Mouse (Mus musculus) neural tube, embryonic 12.5 days (tissue): ENCODE measurements around the gene Sqstm1. TPM values are rescaled to one million over a fixed set of nuclear protein-coding genes. Genes with fewer than 3 reads are reported as not detected.

Experiments used
- ATAC-seq: fragments of 200-750 bp; cut with Nextera tagmentation; 2 replicates; pipeline ENCODE4 v1.8.0; 2017; ENCODE audit warnings: low read depth, mild to moderate bottlenecking, moderate TSS enrichment, moderate library complexity; ENCODE audit not compliant: low FRiP score
- H3K27ac ChIP-seq: fragments of 300-500 bp; sonication (generic); 2 replicates; pipeline ENCODE4 v1.5.1; 2016
- H3K27me3 ChIP-seq: fragments of 300-500 bp; sonication (generic); replicated peaks from 2 replicates; pipeline ENCODE4 v1.6.1; 2016; ENCODE audit warnings: mild to moderate bottlenecking
- H3K36me3 ChIP-seq: fragments of 300-500 bp; sonication (generic); 2 replicates; pipeline ENCODE4 v1.6.1; 2016; ENCODE audit warnings: mild to moderate bottlenecking
- H3K4me1 ChIP-seq: fragments of 300-500 bp; sonication (generic); 2 replicates; pipeline ENCODE4 v1.6.1; 2016
- H3K4me2 ChIP-seq: fragments of 300-500 bp; sonication (generic); replicated peaks from 2 replicates; pipeline ENCODE4 v1.6.1; 2016; ENCODE audit warnings: mild to moderate bottlenecking
- H3K4me3 ChIP-seq: fragments of 300-500 bp; sonication (generic); 2 replicates; pipeline ENCODE4 v1.5.1; 2016
- H3K9ac ChIP-seq: fragments of 300-500 bp; sonication (generic); 2 replicates; pipeline ENCODE4 v1.6.1; 2016; ENCODE audit warnings: mild to moderate bottlenecking
- H3K9me3 ChIP-seq: fragments of 300-500 bp; sonication (generic); 2 replicates; pipeline ENCODE4 v1.6.1; 2016; ENCODE audit warnings: mild to moderate bottlenecking
- WGBS: fragments of 180-500 bp; shearing (Covaris S2); methylation state at CpG from one replicate; pipeline ENCODE4 v1.1.7; 2016; 5-methylcytosine and 5-hydroxymethylcytosine counted together
- polyA plus RNA-seq: library from polyadenylated mRNA; unstranded; fragments of >200 nt; fragmentation: Nextera tagmentation; extraction: Ambion mirVana; gene quantifications from 2 replicates; pipeline ENCODE4 v1.2.1, GENCODE M21; 2016

Sqstm1 gene
- polyA plus RNA-seq, 1 experiment from 2014 or later, result 241 TPM

- Histone ChIP-seq H3K27ac (no peak overlapping the region), H3K4me1 (peaks cover 10% of the 10 kb centered on the region), H3K27me3 (peaks cover 34% of the 10 kb centered on the region), H3K36me3 (peaks cover 11% of the 10 kb centered on the region), H3K9ac (no peak overlapping the region), H3K4me3 (no peak overlapping the region), H3K9me3 (no peaks in the 10 kb centered on the region), H3K4me2 (no peak overlapping the region)
- ATAC-seq, result no peak
- WGBS, result 93% methylated on average over 9 of the region's 9 CpGs
These were observed 28.5 kb upstream of the Sqstm1 start for GRCm38 (mm10) chr11:50238821-50239791.

- 38% methylated on average over 10 of the region's 10 CpGs for WGBS
- Histone ChIP-seq H3K27ac (no peak within 1 kb of the TSS), H3K27me3 (peaks cover 34% of the 10 kb centered on the region), H3K4me3 (peak within 1 kb of the TSS; percentile 52; the same call in 1 of the 2 replicates), H3K4me1 (peaks cover 10% of the 10 kb centered on the region), H3K9me3 (no peaks in the 10 kb centered on the region), H3K4me2 (peak within 1 kb of the TSS; percentile 95), H3K9ac (0 out of 2 replicates have a peak within 1 kb of the TSS, but pooled peaks have one; percentile 49), H3K36me3 (peaks cover 19% of the 10 kb centered on the region)
- no peak for ATAC-seq
These were observed 27.7 kb upstream of the Sqstm1 start, which contains the start of gene Ltc4s for GRCm38 (mm10) chr11:50238324-50238723. TSS of gene Ltc4s (minus strand) at chr11:50238616.

- 2% methylated on average over 66 of the region's 66 CpGs for WGBS
- peak overlapping the region; percentile 52 for H3K4me3 ChIP-seq
- H3K9ac ChIP-seq, result peak overlapping the region; percentile 49
- peak; percentile 26; the same call in 1 of the 2 replicates for ATAC-seq
- no peak overlapping the region for H3K27ac ChIP-seq
- H3K4me2 ChIP-seq, result peak overlapping the region; percentile 95
- peaks cover 30% of the 10 kb centered on the region for H3K36me3 ChIP-seq
- H3K9me3 ChIP-seq, result no peaks in the 10 kb centered on the region
- peaks cover 10% of the 10 kb centered on the region for H3K4me1 ChIP-seq
- H3K27me3 ChIP-seq, result peaks cover 34% of the 10 kb centered on the region
These were observed 26.6 kb upstream of the Sqstm1 start for GRCm38 (mm10) chr11:50236937-50237835.

GRCm38 (mm10) chr11:50236540-50236936 is 25.9 kb upstream of the Sqstm1 start:
- Histone ChIP-seq H3K4me1 (peaks cover 10% of the 10 kb centered on the region), H3K27me3 (peaks cover 34% of the 10 kb centered on the region), H3K27ac (no peak overlapping the region), H3K9ac (peak overlapping the region; percentile 49), H3K4me2 (peak overlapping the region; percentile 95), H3K4me3 (peak overlapping the region; percentile 52), H3K36me3 (peaks cover 37% of the 10 kb centered on the region), H3K9me3 (no peaks in the 10 kb centered on the region)
- WGBS, result under 1% methylated on average over 27 of the region's 27 CpGs
- ATAC-seq, result peak; percentile 89

- Histone ChIP-seq H3K4me3 (no peak overlapping the region), H3K27ac (no peak overlapping the region), H3K4me2 (no peak overlapping the region), H3K9me3 (no peaks in the 10 kb centered on the region), H3K9ac (no peak overlapping the region), H3K27me3 (peaks cover 40% of the 10 kb centered on the region), H3K4me1 (peaks cover 16% of the 10 kb centered on the region), H3K36me3 (peaks cover 43% of the 10 kb centered on the region)
- no peak for ATAC-seq
- 97% methylated on average over 25 of the region's 25 CpGs for WGBS
These were observed 24.0 kb upstream of the Sqstm1 start for GRCm38 (mm10) chr11:50234606-50235005.

- peaks cover 33% of the 10 kb centered on the region for H3K27me3 ChIP-seq
- H3K9ac ChIP-seq, result no peak overlapping the region
- no peak overlapping the region for H3K4me2 ChIP-seq
- WGBS, result 86% methylated on average over 11 of the region's 11 CpGs
- H3K4me3 ChIP-seq, result no peak overlapping the region
- no peaks in the 10 kb centered on the region for H3K9me3 ChIP-seq
- peaks cover 19% of the 10 kb centered on the region for H3K4me1 ChIP-seq
- peaks cover 43% of the 10 kb centered on the region for H3K36me3 ChIP-seq
- ATAC-seq, result no peak
- H3K27ac ChIP-seq, result no peak overlapping the region
These were observed 23.4 kb upstream of the Sqstm1 start for GRCm38 (mm10) chr11:50233993-50234392.

GRCm38 (mm10) chr11:50233022-50233421 is 22.4 kb upstream of the Sqstm1 start:
- no peak for ATAC-seq
- peaks cover 24% of the 10 kb centered on the region for H3K27me3 ChIP-seq
- H3K4me1 ChIP-seq, result peaks cover 26% of the 10 kb centered on the region
- H3K36me3 ChIP-seq, result peaks cover 47% of the 10 kb centered on the region
- H3K4me2 ChIP-seq, result no peak overlapping the region
- WGBS, result 94% methylated on average over 13 of the region's 13 CpGs
- no peak overlapping the region for H3K27ac ChIP-seq
- no peak overlapping the region for H3K4me3 ChIP-seq
- H3K9me3 ChIP-seq, result no peaks in the 10 kb centered on the region
- no peak overlapping the region for H3K9ac ChIP-seq

- no peak overlapping the region for H3K9ac ChIP-seq
- peaks cover 11% of the 10 kb centered on the region; the same call in 1 of the 2 replicates for H3K27me3 ChIP-seq
- H3K4me1 ChIP-seq, result peaks cover 32% of the 10 kb centered on the region
- H3K4me3 ChIP-seq, result no peak overlapping the region
- WGBS, result 19% methylated on average over 8 of the region's 8 CpGs
- H3K9me3 ChIP-seq, result no peaks in the 10 kb centered on the region
- H3K27ac ChIP-seq, result no peak overlapping the region
- peaks cover 47% of the 10 kb centered on the region for H3K36me3 ChIP-seq
- ATAC-seq, result no peak
- peak overlapping the region; percentile 50 for H3K4me2 ChIP-seq
These were observed 20.8 kb upstream of the Sqstm1 start for GRCm38 (mm10) chr11:50231411-50231810.

- Histone ChIP-seq H3K27ac (no peak overlapping the region), H3K4me1 (peaks cover 33% of the 10 kb centered on the region), H3K4me3 (no peak overlapping the region), H3K36me3 (peaks cover 47% of the 10 kb centered on the region), H3K4me2 (peak overlapping the region; percentile 50), H3K27me3 (peaks cover 11% of the 10 kb centered on the region; the same call in 1 of the 2 replicates), H3K9ac (no peak overlapping the region), H3K9me3 (no peaks in the 10 kb centered on the region)
- 19% methylated on average over 45 of the region's 45 CpGs for whole genome bisulfite sequencing
- ATAC-seq, result no peak
These were observed 20.1 kb upstream of the Sqstm1 start for GRCm38 (mm10) chr11:50230481-50231304.

- WGBS, result 50% methylated on average over 7 of the region's 7 CpGs
- Histone ChIP-seq H3K27me3 (peaks cover 7% of the 10 kb centered on the region; the same call in 1 of the 2 replicates), H3K4me1 (peaks cover 35% of the 10 kb centered on the region), H3K9ac (peak overlapping the region; percentile 36; the same call in 1 of the 2 replicates), H3K9me3 (no peaks in the 10 kb centered on the region), H3K4me3 (no peak overlapping the region), H3K36me3 (peaks cover 38% of the 10 kb centered on the region), H3K4me2 (peak overlapping the region; percentile 14; the same call in 1 of the 2 replicates), H3K27ac (no peak overlapping the region)
- no peak for ATAC-seq
These were observed 18.8 kb upstream of the Sqstm1 start for GRCm38 (mm10) chr11:50229252-50229910.

- peaks cover 41% of the 10 kb centered on the region for H3K4me1 ChIP-seq
- no peaks in the 10 kb centered on the region for H3K9me3 ChIP-seq
- H3K36me3 ChIP-seq, result peaks cover 32% of the 10 kb centered on the region
- 26% methylated on average over 3 of the region's 3 CpGs for WGBS
- ATAC-seq, result no peak
- H3K4me2 ChIP-seq, result peak overlapping the region; percentile 14; the same call in 1 of the 2 replicates
- H3K9ac ChIP-seq, result peak overlapping the region; percentile 36; the same call in 1 of the 2 replicates
- H3K27ac ChIP-seq, result no peak overlapping the region
- no peak overlapping the region for H3K4me3 ChIP-seq
- H3K27me3 ChIP-seq, result peaks cover 7% of the 10 kb centered on the region; the same call in 1 of the 2 replicates
These were observed 18.1 kb upstream of the Sqstm1 start for GRCm38 (mm10) chr11:50228772-50229171.
